Mouse (Mus musculus) ovary, postnatal 36 days (tissue): ENCODE data around the gene Limch1.

Source experiments
- DNase-seq: peaks from one replicate; pipeline ENCODE4 v3.0.0; 2022; ENCODE audit warnings: low spot score, mixed read lengths

Limch1 gene

DNA sequence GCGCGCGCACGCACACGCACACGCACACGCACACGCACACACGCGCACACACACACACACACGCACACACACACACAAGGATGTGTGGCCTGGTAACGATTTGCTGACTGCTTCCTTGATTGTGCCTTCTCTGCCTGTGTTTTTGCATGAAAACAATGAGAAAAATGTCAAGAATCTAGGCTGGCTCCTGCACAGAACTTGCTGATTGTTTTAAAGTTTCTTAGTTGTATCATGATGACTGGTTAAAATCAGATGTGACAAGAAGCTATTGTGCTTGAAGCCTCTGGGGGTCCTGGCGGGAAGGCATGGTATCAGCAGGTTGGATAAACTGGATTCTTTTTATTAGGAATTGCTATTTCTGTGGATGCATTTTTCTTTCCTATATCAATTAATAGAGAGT lies 137.1 kb downstream of the Limch1 start:
- no peak for DNase-seq

DNA sequence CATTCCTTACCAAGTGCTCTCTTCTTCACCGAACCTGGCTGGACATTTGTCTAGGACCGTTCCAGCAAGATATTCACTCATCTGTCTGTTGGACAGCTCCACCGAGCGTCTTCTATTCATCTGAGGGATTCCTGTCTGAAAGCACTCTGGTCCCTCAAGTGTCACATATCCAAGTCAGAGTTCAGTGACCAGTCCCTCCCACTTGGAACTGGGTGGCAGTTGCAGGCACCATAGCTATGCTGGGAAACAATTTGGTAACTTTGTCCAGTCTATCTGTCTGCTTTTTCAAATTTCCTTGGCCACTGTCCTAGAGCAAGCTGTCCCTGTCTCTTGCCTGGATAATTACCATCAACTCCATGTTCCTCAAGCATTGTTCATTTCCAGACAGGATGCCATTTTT lies 138.9 kb downstream of the Limch1 start:
- no peak for DNase-seq

DNA sequence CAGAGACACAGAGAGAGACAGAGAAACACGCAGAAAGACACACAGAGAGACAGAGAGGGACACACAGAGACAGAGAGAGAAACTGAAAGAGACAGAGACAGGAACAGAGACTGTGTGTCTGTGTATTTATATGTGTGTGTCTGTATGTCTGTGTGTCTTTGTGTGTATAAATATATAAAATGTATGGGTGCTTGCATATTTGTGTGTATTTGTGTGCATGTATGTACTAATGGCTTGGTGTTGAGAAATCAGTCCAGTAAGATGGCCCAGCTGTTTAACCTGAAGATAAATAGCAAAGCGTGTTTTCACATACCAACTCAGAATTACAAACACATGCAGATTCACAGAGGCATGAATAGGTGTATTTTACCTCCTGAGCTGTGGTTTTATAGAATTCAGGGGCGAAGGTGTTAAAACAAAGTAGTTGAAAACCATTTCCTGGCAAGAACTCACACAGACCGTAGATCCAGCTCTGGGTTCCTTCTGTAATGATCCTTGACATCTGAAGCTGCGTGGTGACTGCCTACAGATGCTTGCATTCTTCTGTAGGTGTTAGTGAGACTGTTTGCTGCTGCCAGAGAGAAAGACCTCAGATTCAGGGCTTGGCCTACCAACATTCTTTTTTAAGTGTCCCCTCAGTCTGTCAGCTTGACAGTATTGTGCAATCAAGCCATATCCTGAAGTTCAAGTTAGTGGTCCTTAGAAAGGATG lies 140.9 kb downstream of the Limch1 start:
- no peak for DNase-seq

DNA sequence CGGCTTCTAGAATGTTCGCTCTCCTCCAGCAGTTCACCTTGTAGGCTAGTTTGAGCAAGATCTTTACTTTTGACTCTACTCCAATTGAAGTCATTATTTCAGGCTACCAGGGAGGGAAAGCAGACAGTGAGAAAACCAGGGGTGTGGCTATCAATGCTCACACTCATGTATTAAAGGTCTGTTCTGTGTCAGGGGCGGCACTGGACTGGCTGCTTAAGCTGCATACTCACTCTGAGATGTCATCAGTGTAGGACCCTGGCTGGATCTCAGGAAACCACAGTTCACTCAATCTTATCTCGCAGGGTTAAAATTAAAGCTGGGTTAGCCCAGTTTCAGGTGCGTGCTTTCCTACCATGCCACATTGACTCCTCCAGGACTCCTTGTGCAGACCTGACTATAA lies 142.4 kb downstream of the Limch1 start:
- DNase-seq = no peak

DNA sequence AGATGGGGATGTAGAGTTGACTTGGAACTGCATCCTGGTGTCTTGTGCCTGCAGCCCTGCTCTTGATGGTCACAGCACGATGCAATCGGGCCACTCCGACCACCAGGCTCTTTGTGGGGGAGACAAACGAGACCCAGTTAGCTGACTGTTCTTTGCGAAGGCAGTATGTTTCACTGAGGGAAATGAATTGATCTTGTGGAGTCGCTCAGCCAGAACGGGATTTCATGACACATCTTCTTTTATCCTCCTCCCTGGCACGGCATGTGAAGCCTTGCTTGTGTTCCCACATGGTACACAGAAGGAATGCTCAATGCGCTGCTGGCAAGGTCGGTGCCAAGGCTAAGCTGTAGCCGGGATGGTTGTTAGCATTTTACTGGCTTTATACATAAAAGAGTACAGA lies 143.7 kb downstream of the Limch1 start:
- DNase-seq = peak; percentile 35

DNA sequence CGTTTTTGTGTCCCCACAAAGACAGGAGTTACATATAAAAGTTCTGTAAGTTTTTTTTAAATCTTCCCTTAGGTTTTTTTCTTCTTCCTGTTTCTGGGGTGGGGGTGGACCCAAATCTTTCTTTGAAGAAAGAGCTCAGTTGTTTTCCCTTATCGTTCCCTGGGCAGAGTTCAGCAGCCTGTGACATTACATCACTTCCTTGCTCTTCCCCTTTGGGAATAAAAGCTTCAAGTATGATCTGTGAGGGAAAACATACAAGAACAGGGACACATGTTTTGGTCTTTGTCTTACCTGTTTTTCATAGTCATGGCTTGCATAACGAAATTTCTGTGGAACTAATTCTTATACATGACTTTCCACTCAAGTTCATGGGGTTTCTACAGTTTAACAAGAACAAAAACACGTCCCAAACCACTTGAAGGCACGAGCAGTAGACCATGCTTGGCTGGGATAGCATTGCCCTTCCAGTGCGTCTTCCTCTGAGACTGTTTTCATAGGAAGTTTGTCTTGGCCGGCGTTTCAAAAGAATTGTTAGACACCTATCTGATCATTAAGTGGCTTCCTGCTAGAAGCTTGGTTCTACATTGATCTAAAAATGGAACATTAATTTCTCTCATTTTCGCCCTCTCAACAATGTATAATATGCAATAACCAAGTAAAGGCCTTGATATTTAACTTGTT lies 150.0 kb downstream of the Limch1 start:
- DNase-seq = no peak

DNA sequence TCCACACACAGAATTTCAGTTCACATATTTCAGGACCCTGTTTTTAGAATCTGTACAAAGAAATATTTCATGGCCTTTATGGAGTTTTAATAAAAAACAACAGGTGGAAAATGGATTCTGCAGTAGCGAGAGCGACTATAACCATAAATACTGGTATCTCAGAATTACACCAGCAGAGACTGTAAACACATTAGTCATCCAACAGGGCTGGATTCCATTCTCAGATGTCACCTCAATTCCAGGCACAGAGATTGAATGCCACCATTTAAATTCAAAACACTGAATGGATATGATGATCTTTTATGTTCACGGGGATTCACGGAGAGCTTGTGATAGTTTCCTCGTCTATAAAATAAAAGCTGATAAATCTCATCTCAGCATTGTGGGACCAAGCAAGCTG lies 152.0 kb downstream of the Limch1 start:
- no peak for DNase-seq

DNA sequence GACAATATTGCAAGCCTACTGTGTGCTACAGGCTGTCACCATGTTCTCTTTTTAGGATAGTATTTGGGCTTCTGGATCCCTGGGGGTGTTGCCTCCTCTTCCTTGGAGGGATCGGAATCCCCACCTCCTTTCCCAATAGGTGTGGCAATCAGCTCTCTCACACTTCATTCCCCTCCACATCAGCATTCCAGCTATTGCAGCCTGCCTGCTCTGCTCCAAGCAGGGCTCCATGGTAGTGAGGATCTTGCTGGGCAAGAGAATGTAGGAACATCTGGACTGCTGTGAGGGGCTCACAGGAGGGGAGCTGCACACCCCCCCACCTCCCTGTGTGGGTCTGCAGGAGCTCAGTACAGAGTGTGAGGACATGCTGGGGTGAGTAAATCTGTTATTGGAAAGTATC lies 152.6 kb downstream of the Limch1 start:
- DNase-seq = no peak

DNA sequence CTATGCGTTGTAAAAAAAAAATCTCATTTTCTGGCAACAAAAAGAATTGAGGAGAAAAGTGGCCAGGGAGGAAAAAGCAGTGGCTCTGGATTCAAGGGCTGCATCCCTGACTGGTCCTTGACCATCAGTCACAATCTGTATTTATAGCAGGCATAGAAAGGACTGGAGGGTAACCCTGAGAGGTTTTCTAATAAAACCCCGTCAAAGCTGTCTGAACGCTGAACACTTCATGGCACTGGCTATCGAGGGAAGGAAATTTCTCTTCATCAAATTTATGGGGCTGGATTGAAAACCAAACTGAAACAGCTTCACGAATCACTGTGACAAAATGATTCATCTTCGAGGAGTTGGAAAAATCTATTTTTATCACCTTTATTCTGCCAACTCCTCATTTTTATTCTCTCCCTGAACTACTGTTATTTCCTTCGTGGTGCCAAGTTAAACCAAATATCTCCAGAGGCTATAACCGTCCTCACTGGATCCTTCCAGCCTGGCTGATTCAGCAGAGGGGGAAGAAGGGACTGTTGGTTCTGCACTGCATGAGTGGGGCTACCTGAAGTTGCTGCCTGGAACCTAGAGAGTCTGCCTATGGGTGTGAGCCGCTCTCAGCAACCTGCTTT lies 153.3 kb downstream of the Limch1 start:
- no peak for DNase-seq

DNA sequence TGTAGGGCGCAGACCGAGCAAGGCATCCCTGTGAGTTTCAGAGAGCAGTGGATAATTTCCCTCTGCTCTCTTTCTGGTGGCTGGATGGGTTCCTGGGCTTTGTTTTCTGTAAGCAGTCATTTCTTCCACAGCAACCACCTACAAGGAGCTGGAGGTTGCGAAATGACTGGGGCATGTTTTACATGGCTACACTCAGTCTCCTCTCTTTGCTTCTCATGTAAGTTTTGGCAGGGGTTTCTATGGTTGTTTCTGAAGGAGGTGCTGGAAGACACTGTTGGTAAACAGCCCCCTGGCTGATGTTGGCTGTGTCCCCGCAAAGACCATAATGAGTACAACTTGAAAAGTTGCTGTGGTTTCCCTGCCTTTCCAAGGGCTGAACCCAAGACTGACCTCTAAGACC lies 155.5 kb downstream of the Limch1 start:
- no peak for DNase-seq

DNA sequence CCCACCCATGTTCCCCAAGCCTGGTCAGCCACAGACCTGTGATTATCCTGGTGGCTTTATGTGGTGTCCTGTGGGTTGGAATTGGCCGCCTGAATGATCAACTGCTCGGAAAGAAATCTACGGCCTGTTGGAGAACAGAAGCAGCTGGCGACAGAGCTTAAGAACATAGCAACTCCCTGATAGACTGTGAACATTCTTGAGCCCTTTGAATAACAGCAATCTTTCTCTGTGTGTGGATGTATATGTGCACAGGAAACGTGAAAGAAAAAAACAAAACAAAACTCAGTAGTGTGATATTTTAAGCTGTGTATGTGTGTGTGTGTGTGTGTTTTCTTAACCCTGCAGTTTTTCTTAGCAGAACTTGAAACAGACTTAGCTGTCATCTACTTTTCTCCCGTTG lies 159.2 kb downstream of the Limch1 start:
- no peak for DNase-seq

DNA sequence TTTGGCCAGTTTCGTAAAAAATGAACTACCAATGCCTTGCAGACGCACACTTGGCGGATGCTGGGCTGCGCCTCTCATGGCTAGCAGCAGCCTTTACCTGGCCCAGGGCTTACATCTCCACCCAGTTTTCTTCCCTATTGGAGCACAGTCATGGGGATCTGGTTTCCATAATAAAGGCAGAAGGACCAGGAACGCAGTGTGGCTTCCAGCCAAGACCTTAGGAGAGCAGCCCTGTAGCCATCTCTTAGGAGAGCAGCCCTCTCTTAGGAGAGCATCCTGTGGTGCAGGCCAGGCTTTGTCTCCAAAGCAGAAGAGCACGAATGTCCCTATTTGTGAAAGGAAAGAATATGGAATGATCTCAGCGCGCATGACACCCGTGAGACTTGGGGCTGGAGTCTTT lies 163.3 kb downstream of the Limch1 start:
- no peak for DNase-seq

DNA sequence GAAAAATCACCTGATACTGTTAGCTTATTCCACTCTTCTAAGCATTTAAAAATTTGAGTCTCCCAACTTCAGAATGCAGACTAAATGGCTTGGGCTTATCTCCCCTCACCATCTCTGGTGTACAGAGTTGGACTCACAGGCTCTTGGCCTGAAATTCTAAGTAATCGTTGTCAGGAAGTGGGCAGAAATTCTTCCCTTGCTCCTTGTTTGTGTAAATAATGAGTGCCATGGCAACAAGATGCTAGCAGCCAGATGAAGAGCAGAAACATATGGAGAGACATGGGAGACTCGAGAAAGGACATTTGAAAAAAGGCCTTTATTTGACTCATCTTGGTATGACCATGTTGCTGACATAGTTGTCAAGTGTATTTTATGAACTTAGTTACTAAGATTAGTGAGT lies 164.3 kb downstream of the Limch1 start:
- no peak for DNase-seq

DNA sequence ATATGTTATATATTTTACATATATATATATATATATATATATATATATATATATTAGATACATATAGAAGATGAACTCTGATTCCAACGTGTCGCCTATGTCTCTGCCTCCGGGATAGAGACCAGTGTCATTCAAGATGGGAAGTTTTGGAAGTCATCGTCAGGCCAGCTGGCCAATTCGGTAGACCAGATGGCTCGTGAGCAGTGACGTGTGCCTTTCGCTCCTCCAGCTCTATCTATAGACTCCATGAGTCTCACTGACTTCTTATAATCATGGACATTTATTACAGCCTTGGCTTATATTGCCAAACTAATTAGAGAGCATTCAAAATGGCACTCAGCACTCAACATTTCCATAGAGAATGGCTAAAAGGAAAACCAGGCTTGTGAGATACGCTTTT lies 165.0 kb downstream of the Limch1 start:
- DNase-seq = no peak

DNA sequence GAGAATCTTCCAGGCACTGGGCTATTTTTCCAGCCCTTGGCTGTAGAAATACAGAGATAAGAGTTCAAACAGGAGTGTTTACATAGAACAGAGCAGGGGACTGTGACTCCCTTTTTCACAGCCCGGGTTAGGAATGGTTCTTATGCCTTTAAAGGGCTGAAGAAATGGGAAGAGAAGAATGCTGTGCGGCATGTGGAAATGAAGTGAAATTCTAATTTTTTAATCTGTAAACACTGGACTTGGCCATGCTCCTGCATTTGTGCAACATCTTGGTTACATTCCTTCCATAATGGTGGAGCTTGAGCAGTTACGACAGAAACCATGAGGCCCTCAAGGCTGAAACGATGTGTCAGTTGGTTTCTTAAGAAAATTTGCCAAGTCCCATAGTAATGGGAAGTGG lies 165.4 kb downstream of the Limch1 start:
- no peak for DNase-seq

DNA sequence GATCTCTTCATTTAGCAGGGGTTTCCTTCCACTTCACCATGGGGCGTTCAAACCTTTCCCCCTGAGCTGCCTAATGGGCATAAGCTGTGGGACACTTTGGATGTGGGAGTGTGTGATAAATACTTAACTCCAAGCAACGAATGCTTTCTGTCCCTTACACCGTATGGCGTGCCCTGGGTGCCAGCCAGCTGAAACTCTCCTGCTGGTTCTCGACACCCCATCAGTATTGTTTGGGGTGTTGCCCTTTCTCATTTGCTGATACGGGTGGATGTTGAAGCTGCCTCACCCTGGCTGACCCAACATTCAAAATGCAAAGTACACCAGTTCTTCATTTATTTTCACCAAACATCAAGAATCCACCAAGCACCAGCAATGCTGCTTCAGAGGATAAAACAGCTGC lies 168.2 kb downstream of the Limch1 start:
- DNase-seq = no peak

DNA sequence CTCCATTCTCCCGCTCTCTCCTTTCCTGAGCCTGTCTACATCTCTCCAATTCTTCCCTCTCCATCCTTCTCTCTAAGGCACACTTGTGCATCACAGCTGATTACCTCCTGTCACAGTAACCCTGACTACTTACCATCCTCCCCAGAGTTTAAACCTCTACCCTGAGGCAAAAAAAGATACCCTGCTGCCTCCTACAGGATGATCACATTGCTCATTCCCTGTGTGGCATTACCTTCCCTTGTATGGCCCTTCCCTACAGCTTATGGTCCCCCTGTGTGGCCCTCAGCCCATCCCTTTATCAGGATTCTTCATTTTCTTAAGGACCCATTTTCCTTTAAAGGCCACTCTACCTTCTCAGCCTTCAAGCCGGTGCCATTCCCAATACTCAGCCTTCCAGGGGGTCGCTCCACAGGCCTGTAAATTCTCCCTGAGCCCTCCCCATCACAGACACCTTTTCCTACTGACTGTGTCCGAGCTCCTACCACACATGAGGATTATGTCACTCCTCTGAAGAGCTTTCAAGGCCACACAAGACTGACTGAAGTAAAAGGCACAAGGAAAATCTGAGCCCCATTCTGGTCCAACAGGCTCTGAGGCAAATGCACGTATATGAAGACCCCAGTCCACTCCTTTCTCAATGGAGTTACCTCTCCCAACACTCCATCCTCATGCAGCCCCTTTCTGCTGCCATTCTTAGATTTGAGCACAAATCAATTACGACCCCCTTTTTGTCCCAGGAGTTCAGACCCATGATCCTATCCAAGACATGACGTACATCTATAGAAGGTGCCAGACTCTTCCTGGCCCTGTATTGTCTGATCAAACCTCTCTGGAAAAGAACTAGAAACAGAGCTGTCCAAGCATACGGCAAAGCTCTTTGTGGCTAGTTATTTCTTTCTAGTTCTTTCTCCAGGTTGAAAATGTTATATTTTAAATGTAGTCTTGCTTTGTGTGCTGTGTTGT lies 172.0 kb downstream of the Limch1 start:
- no peak for DNase-seq

DNA sequence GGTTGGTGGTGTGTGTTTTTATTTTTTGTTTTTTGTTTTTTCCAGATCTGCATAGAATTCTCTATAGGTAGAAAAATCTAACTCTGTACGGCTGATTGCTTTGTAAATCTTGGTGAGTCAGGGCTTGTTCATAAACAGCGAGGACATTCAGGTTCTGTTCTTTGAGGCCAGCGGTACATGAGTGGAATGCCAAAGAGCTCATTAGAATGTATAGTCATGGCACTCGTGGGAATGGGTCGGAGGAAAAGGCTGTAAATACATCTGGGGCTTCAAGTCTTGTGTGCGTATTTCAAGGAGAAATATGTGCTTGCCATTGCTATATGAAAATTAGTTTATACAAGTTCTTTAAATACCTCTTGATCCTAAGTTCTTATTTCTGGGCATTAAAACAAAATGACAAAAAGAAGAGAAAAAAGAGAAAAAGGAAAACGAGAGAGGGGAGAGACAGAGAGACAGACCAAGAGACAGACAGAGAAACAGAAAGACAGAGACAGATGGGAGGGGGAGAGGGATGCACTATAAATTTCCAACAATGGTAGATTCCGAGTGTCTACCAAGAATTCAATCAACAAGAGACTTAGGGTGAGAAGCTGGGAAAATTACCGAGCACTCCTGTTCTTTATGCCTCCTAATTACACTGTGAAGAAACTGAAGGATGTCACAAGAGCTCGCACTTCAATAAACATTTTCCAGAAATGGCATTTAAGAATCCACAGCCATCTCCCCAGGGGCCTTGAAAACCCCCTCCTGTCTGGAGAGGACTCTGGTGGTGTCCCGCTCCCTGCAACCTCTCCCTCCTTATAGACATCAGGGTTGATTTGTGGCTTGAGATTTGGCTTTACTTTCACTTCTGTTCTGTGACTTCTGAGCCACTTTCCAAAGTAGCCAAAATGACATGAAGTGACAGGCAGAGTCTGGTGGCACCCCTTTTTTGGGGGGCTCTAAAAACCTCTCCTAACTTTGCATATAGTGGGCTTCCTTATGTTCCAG lies 173.0 kb downstream of the Limch1 start:
- no peak for DNase-seq

DNA sequence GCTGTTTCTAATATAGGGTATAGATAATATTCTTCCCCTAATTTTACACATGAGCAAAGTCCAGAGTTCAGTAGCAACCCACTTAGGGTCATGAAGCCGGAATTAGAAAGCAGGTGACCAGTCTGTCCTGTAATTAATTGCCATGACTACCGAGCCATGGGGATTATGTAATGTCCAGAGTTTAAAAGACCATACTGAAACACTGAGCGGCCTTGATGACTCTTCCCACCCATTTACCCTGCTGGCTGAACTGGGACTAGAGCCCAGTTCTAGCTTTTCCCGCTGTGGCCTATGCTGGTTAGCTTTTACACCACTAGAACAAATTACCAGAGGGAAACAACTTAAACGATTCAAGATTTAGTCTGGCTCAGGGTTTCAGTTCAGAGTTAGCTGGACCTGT lies 177.0 kb downstream of the Limch1 start:
- DNase-seq = no peak

DNA sequence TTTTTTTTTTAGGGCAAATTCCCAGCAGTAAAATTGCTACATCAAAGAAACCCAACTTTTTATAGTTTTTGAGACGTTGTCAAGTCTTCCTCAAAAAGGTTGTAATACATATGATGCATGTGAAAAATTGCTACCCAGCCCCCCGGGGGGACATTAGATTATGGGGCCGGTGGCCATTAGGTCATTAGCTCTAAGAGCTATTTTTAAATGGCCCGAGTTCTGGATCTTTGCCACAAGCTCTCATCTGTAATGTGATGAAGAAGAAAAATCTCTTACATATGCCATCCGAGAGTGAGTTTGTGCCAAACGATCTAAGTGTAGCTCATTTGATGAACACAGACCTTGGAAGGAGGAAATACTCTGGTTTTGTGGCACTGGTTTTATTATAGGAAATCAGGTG lies 183.7 kb downstream of the Limch1 start:
- no peak for DNase-seq

DNA sequence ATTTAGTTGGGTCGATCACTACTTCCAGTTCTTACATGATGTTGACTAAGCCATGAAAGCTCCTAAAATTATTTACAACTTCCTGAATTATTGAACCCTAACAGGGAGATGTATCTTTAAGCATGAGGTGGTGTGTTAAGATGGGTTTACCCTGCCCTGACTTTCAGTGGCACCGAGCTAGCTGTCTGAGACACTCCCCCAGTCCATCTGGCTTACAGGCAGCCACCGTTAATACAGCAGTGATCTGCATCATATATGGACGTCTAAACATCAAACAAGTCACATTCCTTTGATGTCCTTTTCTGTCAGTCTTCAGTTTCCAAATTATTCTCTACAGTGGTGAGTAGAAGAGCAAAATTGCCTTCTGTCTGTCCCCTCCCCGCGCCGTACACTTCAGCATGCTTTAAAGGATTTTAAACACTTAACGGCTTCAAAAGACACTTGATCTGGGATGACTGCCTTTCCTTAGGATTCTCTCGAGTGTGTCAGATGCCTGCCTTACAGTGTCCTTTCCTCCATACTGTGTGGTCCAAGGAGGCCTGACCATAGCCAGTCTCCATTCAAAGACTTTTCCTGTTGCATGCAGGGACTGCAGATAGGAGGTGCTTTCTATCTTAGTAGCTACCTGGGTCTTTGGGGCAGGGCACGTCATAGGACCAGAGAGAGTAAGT lies 187.6 kb downstream of the Limch1 start:
- no peak for DNase-seq
